Mouse (Mus musculus) hindbrain, embryonic 16.5 days (tissue): ENCODE results near the gene Lpar1. TPM values are rescaled to one million over a fixed set of nuclear protein-coding genes. Genes with fewer than 3 reads are reported as not detected.

Experiments
- ATAC-seq: fragments of 200-750 bp; cut with Nextera tagmentation; 2 replicates; pipeline ENCODE4 v1.8.0; 2017; ENCODE audit warnings: moderate TSS enrichment, moderate library complexity
- H3K27ac ChIP-seq: fragments of 300-500 bp; sonication (generic); 2 replicates; pipeline ENCODE4 v1.5.1; 2014; ENCODE audit warnings: low read depth, mild to moderate bottlenecking, control low read depth, low read length, moderate library complexity
- H3K27me3 ChIP-seq: fragments of 300-500 bp; sonication (generic); replicated peaks from 2 replicates; pipeline ENCODE4 v1.6.1; 2014; ENCODE audit warnings: low read length; ENCODE audit not compliant: control insufficient read depth, insufficient read depth
- H3K36me3 ChIP-seq: fragments of 300-500 bp; sonication (generic); 2 replicates; pipeline ENCODE4 v1.6.1; 2014; ENCODE audit warnings: mild to moderate bottlenecking, low read length, moderate library complexity, mixed read lengths; ENCODE audit not compliant: control insufficient read depth, insufficient read depth
- H3K4me1 ChIP-seq: fragments of 300-500 bp; sonication (generic); 2 replicates; pipeline ENCODE4 v1.6.1; 2014; ENCODE audit warnings: low read depth, low read length; ENCODE audit not compliant: control insufficient read depth, insufficient read depth
- H3K4me2 ChIP-seq: fragments of 300-500 bp; sonication (generic); 2 replicates; pipeline ENCODE4 v1.6.1; 2014; ENCODE audit warnings: mild to moderate bottlenecking, low read length, control low read depth, moderate library complexity
- H3K4me3 ChIP-seq: fragments of 300-500 bp; sonication (generic); 2 replicates; pipeline ENCODE4 v1.5.1; 2014; ENCODE audit warnings: mild to moderate bottlenecking, low read length, control low read depth, moderate library complexity
- H3K9ac ChIP-seq: fragments of 300-500 bp; sonication (generic); 2 replicates; pipeline ENCODE4 v1.6.1; 2014; ENCODE audit warnings: low read depth, mild to moderate bottlenecking, control low read depth, low read length, moderate library complexity
- H3K9me3 ChIP-seq: fragments of 300-500 bp; sonication (generic); 2 replicates; pipeline ENCODE4 v1.6.1; 2014; ENCODE audit warnings: mild to moderate bottlenecking, low read length, moderate library complexity; ENCODE audit not compliant: control insufficient read depth
- WGBS: fragments of 180-500 bp; shearing (Covaris S2); extraction: QIAGEN DNeasy Blood & Tissue Kit; methylation state at CpG from one replicate; pipeline ENCODE4 v1.1.7; 2014; 5-methylcytosine and 5-hydroxymethylcytosine counted together
- polyA plus RNA-seq: library from polyadenylated mRNA; unstranded; fragments of >200 nt; fragmentation: Nextera tagmentation; extraction: Ambion mirVana; gene quantifications from 2 replicates; pipeline ENCODE4 v1.2.1, GENCODE M21; 2015

The Lpar1 gene
- polyA plus RNA-seq, 1 experiment from 2014 or later, result 20.9 TPM

- H3K4me3 ChIP-seq, result no peak overlapping the region
- no peak overlapping the region for H3K4me2 ChIP-seq
- H3K9ac ChIP-seq, result no peak overlapping the region
- H3K9me3 ChIP-seq, result peaks cover 2% of the 10 kb centered on the region; the same call in 1 of the 2 replicates
- H3K36me3 ChIP-seq, result no peaks in the 10 kb centered on the region
- H3K27ac ChIP-seq, result no peak overlapping the region
- WGBS, result 93% methylated on average over 1 of the region's 1 CpGs
- no peaks in the 10 kb centered on the region for H3K4me1 ChIP-seq
- no peak for ATAC-seq
- H3K27me3 ChIP-seq, result no peaks in the 10 kb centered on the region
Measured at GRCm38 (mm10) chr4:58478564-58478963, 75.1 kb downstream of the Lpar1 start.

- Histone ChIP-seq H3K9me3 (peaks cover 2% of the 10 kb centered on the region; the same call in 1 of the 2 replicates), H3K4me3 (no peak overlapping the region), H3K27me3 (no peaks in the 10 kb centered on the region), H3K9ac (no peak overlapping the region), H3K4me2 (no peak overlapping the region), H3K27ac (no peak overlapping the region), H3K36me3 (no peaks in the 10 kb centered on the region), H3K4me1 (no peaks in the 10 kb centered on the region)
- WGBS, result 91% methylated on average over 8 of the region's 8 CpGs
- no peak for ATAC-seq
Measured at GRCm38 (mm10) chr4:58477691-58478090, 76.0 kb downstream of the Lpar1 start.

GRCm38 (mm10) chr4:58471203-58471910 is 82.3 kb downstream of the Lpar1 start:
- ATAC-seq, result no peak
- H3K27me3 ChIP-seq, result no peaks in the 10 kb centered on the region
- WGBS, result 79% methylated on average over 4 of the region's 4 CpGs

GRCm38 (mm10) chr4:58469651-58470592 is 83.8 kb downstream of the Lpar1 start:
- Histone ChIP-seq H3K36me3 (no peaks in the 10 kb centered on the region), H3K27ac (no peak overlapping the region), H3K4me2 (no peak overlapping the region), H3K27me3 (no peaks in the 10 kb centered on the region), H3K9ac (no peak overlapping the region), H3K4me1 (no peaks in the 10 kb centered on the region), H3K4me3 (no peak overlapping the region), H3K9me3 (no peaks in the 10 kb centered on the region)
- WGBS, result 89% methylated on average over 5 of the region's 5 CpGs
- no peak for ATAC-seq

More at GRCm38 (mm10) chr4:58471203-58471910, 82.3 kb downstream of the Lpar1 start:
- Histone ChIP-seq H3K4me1 (no peaks in the 10 kb centered on the region), H3K4me3 (no peak overlapping the region), H3K36me3 (no peaks in the 10 kb centered on the region), H3K9ac (no peak overlapping the region), H3K4me2 (no peak overlapping the region), H3K9me3 (no peaks in the 10 kb centered on the region), H3K27ac (no peak overlapping the region)

DNA sequence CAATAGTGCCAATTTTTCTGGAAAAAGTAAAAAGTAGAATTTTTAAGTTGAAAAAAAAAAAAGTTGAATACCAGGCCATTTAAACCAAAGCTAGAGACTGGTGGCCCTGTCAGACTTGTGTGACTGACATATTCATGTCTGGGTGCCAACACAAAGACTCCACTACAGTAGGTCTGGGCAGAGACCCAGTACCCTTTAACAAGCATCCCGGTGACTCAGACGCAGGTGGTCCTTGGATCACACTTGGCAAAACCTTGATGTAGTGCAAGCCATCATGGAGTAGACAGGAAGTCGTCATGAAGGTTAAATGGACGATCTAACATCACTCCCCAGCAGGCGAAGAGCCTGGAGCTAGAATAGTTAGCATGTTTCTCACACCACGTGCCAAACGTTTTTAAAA is 84.7 kb downstream of the Lpar1 start:
- H3K27ac ChIP-seq, result no peak overlapping the region
- H3K36me3 ChIP-seq, result no peaks in the 10 kb centered on the region
- WGBS, result 79% methylated on average over 7 of the region's 7 CpGs
- no peaks in the 10 kb centered on the region for H3K4me1 ChIP-seq
- H3K9ac ChIP-seq, result no peak overlapping the region
- H3K4me3 ChIP-seq, result no peak overlapping the region
- no peaks in the 10 kb centered on the region for H3K27me3 ChIP-seq
- no peak overlapping the region for H3K4me2 ChIP-seq
- no peaks in the 10 kb centered on the region for H3K9me3 ChIP-seq
- ATAC-seq, result no peak

GRCm38 (mm10) chr4:58465586-58465985 is 88.1 kb downstream of the Lpar1 start:
- H3K4me2 ChIP-seq, result no peak overlapping the region
- H3K27me3 ChIP-seq, result no peaks in the 10 kb centered on the region
- H3K4me1 ChIP-seq, result no peaks in the 10 kb centered on the region
- no peaks in the 10 kb centered on the region for H3K36me3 ChIP-seq
- H3K9me3 ChIP-seq, result no peaks in the 10 kb centered on the region
- no peak overlapping the region for H3K9ac ChIP-seq
- no peak for ATAC-seq
- no peak overlapping the region for H3K27ac ChIP-seq
- H3K4me3 ChIP-seq, result no peak overlapping the region
- WGBS, result 93% methylated on average over 5 of the region's 5 CpGs

DNA sequence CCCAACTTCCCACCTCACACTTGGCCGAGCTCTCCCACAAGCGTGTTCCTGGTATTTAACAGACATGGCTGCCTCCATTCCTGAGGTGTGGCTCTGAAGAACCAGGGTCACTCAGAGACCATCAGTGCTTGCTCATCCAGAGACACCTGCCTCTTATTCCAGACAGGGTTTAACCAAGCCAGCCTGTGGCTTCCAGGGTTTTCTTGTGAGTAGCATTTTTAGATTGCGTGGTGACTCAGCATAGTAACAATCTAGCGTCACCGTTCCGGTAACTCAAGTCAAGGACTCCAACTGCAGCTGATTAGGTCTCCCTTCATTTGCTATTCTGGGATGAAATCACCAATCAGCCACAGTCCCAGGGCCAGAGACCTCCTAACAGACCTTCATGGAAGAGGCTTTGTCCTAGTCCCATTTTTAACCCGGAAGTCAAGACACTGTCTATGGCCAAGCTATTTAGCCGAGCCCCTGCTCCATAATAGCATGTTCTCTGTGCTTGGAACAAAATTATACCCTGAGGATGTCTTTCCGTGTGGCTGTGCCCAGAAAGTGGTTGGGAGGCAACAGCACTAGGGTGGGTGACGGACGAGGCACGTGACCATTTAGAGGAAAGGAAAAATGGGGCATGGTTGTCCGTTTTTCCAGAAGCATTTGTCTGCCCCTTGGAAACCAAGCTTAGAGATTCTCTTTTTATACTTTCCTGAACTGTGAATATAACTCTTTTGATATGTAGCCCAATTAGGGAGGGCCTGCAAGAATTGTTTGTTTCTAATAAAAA is 89.1 kb downstream of the Lpar1 start:
- Histone ChIP-seq H3K9me3 (no peaks in the 10 kb centered on the region), H3K27me3 (no peaks in the 10 kb centered on the region), H3K4me2 (no peak overlapping the region), H3K4me3 (no peak overlapping the region), H3K4me1 (no peaks in the 10 kb centered on the region), H3K27ac (no peak overlapping the region), H3K9ac (no peak overlapping the region), H3K36me3 (no peaks in the 10 kb centered on the region)
- WGBS, result 87% methylated on average over 13 of the region's 13 CpGs
- ATAC-seq, result no peak

- H3K9me3 ChIP-seq, result 0 out of 2 replicates have a peak, but pooled peaks cover 3% of the 10 kb centered on the region
- 87% methylated on average over 5 of the region's 5 CpGs for WGBS
- ATAC-seq, result no peak
- H3K4me2 ChIP-seq, result no peak overlapping the region
- no peak overlapping the region for H3K4me3 ChIP-seq
- no peaks in the 10 kb centered on the region for H3K36me3 ChIP-seq
- H3K4me1 ChIP-seq, result no peaks in the 10 kb centered on the region
- H3K9ac ChIP-seq, result no peak overlapping the region
- no peaks in the 10 kb centered on the region for H3K27me3 ChIP-seq
- no peak overlapping the region for H3K27ac ChIP-seq
Measured at GRCm38 (mm10) chr4:58462990-58463389, 90.7 kb downstream of the Lpar1 start.
